Mouse (Mus musculus) embryonic fibroblast, embryonic 13.5 days (primary cell): Measurements from ENCODE around the gene Hvcn1.

ENCODE experiments used
- CTCF ChIP-seq: IDR thresholded peaks from 2 replicates; pipeline ENCODE4 v1.5.1; 2011; ENCODE audit warnings: mild to moderate bottlenecking, control low read depth, low read length, moderate library complexity, borderline replicate concordance; ENCODE audit not compliant: insufficient read depth
- POLR2A ChIP-seq: IDR thresholded peaks from 2 replicates; pipeline ENCODE4 v1.6.1; 2011; ENCODE audit warnings: low read depth, mild to moderate bottlenecking, control low read depth, low read length, moderate library complexity

DNA sequence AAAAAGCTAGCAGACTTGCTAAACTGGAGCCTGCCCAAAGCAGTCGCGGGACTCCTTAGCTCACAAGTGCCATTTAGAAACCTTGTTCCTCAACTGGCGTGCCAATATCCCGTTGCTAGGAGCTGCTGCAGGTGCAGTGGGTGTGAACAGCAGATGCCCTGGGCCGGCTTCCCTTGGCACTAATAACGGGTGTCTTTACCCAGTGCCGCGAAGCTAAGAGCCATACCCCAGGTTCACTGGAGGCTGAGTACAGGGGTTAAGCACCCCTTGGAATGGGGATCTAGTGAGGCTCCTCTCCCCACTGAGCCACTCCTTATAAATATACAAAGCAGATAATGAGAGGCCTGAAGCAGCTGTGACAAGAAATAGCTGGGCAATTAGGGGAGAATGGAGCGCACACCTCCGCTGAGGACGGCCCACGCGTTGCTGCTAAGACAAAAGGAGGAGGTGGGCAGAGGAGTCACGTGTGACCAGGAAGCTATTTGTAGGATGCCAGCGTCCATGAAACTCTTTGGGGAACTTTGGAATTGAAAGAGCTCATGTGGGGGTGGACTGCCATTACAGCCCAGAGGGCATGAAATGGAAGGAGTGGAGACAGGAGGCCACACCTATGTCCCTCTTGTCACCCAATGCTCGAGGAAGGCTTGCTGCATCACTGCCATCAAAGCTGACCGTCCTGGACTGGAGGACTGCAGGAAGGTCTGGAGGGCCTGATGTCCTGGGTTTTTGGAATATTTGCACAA, 37.3 kb downstream of the Hvcn1 start:
- TF ChIP-seq CTCF (no peak), POLR2A (no peak)
